Mouse (Mus musculus): ENCODE results near the gene Doc2g.
"Not testable (repeated sequence)": the region's sequence is repeated elsewhere in the genome, so short reads cannot be mapped to it uniquely, and the experiment has no call there.

Doc2g gene

GRCm38 (mm10) chr19:4018743-4019583 is 15.8 kb downstream of the Doc2g start:
- peak; percentile 88 to 90 for DNase-seq

DNA sequence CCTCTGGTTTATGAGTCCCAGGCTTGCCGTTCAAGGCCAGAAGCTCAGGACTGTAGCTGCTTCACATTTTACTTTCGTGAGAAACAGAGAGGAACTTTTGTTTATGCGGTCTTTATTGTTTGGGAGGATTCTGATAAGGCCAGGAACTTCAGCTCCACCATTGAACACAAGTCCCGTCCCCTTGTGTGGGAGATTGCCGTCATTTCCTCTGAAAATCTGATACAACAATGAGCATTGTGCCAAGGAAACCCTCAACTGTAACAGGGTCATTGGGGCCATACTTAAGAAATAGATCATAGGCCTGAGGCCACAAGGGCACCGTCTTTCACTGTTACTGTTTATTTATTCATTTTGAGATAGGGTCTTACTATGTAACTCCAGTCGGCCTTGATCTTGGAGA is 20.1 kb downstream of the Doc2g start:
- no peak for DNase-seq

GRCm38 (mm10) chr19:4027576-4027975 is 24.5 kb downstream of the Doc2g start:
- no peak for DNase-seq

GRCm38 (mm10) chr19:4032668-4033067 is 29.6 kb downstream of the Doc2g start:
- no peak for DNase-seq

DNA sequence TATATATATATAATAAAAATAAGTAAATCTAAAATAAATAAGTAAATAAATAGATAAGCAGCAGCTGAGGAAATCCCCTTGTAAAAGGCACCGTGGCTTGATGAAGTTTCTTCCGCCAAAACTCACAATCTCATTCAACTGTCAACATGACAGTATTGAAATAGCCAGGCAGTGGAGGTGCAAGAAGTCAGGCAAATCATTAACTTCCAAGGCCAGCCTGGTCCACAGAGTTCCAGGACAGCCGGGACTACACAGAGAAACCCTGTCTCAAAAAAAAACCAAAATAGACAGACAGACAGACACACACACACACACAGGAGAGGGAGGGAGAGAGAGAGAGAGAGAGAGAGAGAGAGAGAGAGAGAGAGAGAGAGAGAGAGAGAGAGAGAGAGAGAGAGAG is 30.2 kb downstream of the Doc2g start:
- no peak for DNase-seq

- no peak for DNase-seq
Measured at GRCm38 (mm10) chr19:4033742-4034141, 30.6 kb downstream of the Doc2g start.

DNA sequence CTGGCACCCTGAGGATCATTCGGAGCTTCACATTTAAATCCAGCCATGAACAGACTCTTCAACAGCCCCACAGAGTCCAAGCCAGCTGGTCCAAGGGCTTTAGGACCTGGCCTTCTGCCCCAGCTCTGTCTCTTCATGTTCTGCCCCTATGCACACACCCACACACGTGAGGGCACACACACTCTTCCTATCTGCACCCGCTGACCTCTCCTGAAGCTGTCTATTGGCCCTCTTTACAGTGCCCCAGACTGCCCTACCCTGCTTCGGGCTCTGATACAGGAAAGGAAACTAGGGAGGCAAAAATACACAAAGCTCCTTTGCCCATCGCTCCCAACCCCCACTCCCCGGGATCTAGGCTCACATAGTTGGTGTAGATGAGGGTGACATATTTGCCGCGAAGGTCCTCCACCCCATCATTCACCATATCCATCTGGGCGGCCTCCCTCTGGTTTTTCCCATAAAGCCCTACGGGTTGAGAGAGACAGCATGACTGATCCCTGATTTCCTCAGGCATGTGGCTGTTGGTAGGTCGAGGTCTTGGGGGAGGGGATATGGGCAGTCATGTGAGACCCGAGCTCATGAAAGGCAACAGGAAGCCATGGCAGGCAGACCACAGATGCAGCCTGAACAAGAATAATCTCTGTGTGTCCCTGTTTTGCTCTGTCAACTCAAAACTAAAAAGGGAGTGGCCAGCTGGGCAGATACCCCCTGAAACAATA is 33.4 kb downstream of the Doc2g start:
- DNase-seq = no peak

GRCm38 (mm10) chr19:4037154-4037787 is 34.2 kb downstream of the Doc2g start:
- DNase-seq = not testable (repeated sequence)

DNA sequence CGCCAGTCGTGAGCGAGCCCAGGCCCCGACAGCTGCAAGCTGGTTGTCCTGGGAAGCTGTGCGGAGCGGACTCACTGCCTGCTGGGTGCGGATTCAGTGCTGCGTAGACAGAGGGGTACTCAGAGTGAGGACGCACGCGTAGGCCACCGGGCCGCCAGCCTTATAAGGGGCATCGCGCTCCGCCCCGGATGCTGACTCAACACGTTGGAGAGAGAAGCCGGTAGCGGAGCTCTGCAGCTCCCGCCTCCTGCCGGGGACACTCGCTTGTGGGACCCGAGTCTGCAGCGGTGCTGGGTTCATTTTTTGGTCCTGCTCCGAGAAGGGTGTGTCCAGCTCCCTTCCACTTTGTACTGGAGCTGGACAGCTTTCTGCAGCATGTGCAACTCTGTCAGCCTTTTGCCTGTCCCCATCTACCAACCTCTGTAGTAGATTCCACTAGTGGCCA is 34.7 kb downstream of the Doc2g start, which contains the start of gene Gstp1:
Gene Gstp1 (minus strand): TSS at position 198 of the 445 bp plus-strand sequence.
- peak; percentile 78 for DNase-seq

GRCm38 (mm10) chr19:4040941-4041340 is 37.8 kb downstream of the Doc2g start:
- DNase-seq = not testable (repeated sequence)

DNA sequence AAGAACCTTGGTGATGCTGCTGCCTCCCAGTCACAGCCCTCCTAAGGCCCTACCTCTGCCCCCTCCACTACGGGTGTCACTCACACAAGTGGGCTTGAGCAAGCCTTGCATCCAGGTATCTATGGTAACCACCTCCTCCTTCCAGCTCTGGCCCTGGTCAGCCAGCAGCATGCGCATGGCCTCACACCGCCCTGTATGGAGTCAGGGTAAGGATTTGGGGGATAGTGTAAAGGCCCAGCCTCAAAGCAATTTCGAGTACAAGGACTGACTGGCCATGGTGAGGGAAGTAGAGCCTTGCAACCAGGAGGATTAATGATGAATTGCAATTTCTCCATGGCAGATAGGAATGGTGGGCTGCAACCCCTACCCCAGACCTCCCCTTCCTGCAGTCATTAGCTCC is 38.4 kb downstream of the Doc2g start:
- not testable (repeated sequence) for DNase-seq

GRCm38 (mm10) chr19:4042124-4042523 is 39.0 kb downstream of the Doc2g start:
- no peak for DNase-seq

- not testable (repeated sequence) for DNase-seq
Measured at GRCm38 (mm10) chr19:4044109-4044508, 41.0 kb downstream of the Doc2g start.

DNA sequence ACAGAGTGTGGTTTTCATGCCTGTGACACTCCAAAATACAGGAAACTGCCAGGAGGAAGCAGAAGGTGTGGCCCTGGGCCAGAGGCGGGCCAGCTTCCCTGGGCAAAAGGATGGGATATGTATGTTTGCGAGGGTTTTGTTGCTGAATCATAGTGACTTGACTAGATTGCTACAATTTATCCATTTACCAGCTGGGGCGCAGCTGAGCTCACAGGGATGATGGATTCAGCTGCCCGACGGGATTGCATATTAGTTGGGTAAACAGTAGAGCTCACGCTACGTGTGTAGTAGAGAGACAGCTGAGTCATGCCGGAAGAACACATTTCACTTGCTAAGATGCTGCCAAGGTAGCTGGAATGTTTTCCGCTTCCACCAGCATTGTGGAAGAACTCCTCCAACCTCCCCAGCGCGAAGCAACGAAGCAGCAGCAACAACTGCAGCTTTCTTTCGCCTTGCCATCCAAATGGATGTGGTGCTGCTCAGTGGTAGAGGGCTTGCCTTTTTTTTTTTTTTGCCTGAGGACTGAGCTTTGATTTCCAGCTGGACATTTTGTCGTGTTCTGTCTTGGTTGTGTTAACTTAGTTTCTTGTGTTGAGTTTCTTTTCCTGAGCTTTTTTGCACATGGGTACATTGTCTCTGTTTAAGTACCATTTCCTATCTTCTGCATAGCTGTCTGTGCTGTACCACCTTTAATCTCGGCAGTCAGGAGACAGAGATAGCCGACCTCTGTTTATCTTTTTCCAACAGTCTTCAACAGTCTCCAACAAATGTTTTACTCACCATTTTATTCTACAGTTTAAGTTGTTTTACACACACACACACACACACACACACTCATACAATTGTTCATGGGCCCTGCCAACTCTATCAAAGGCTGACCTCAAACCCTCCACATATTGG is 43.1 kb downstream of the Doc2g start, which contains the start of gene Gstp2:
Gene Gstp2 (minus strand): TSS at position 58 of the 900 bp plus-strand sequence.
- DNase-seq = peak; percentile 82 to 88

DNA sequence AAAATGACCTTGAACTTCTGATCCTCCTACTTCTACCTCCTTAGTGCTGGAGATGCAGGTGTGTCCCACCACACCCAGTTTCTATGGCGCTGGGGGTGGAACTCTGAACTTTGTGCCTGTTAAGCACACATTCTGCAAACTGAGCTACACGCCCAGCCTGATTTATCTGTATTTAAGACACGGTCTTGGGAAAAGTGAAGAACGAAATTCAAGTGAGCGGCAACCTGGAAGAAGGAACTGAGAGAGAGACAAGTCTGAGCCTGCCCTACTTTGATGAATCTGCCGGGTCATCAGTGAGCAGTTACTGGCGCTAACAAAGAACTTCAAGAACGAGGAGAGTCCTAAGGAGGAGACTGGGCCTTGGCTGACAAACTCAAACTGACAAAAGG is 43.7 kb downstream of the Doc2g start:
- DNase-seq = no peak

DNA sequence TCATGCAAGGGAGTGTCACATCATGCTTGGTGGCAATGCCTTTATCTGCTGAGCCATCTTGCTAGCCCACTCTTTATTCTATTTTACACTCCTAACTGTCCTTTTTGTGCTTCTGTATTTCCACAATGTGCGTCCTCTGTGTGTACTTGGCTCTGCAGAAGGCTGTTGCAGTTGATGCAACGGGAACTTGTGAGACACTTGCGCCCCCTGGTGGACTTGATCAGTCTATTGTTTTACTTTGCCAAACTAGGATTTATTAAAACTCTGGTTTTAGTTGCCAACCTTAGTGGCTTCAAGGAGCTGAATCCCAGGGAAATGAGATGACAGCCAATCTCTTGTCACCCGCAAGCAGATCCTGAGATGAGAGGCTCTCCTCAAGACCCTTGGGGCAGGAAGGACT is 44.7 kb downstream of the Doc2g start:
- peak; percentile 89 to 95 for DNase-seq

DNA sequence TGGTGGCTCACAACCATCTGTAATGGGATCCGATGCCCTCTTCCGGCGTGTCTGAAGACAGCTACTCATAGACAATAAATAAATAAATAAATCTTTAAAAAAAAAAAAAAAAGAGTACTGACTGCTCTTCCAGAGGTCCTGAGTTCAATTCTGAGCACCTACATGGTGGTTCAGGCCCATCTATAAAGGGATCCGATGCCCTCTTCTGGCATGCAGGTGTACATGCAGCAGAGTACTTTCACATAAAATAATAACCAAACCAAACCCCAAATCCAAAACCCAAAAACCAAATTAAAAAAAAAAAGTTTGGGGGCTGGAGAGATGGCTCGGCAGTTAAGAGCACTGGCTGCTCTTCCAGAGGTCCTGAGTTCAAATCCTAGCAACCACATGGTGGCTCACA is 46.0 kb downstream of the Doc2g start:
- not testable (repeated sequence) for DNase-seq

DNA sequence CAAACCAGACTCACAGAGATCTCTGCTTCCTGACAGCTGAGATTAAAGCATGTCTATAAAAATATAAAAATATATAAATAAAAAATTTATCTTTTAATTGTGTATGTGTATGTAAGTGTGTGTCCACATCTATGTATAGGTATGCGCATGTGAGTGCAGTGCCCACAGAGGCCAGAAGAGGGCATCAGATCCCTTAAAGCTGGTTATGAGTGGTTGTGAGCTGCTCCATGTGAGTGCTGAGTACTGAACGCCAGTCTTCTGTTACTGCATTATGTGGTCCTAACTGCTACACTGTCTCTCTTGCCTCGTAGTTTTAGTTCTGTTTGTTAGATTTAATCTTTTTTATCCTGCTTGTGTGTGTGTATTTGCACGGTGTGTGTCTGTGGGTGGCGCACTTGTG is 47.9 kb downstream of the Doc2g start:
- DNase-seq = peak in 1 of 2 experiments; percentile 44

GRCm38 (mm10) chr19:4051741-4052515 is 48.8 kb downstream of the Doc2g start:
- peak; percentile 84 to 90 for DNase-seq

- DNase-seq = no peak
Measured at GRCm38 (mm10) chr19:4052516-4053030, 49.5 kb downstream of the Doc2g start.

GRCm38 (mm10) chr19:4054613-4055012 is 51.5 kb downstream of the Doc2g start:
- no peak for DNase-seq

All from cerebellum, postnatal 14 days (tissue).